Mouse (Mus musculus): ENCODE measurements around the gene Neurod6. TPM values are rescaled to one million over a fixed set of nuclear protein-coding genes. Genes with fewer than 3 reads are reported as not detected.
"Not testable (repeated sequence)": the region's sequence is repeated elsewhere in the genome, so short reads cannot be mapped to it uniquely, and the experiment has no call there.

Gene Neurod6
- 42.0 and 54.7 TPM in 2 replicates for polyA plus RNA-seq (2015; fragmentation: Nextera tagmentation; extraction: Ambion mirVana)

DNA sequence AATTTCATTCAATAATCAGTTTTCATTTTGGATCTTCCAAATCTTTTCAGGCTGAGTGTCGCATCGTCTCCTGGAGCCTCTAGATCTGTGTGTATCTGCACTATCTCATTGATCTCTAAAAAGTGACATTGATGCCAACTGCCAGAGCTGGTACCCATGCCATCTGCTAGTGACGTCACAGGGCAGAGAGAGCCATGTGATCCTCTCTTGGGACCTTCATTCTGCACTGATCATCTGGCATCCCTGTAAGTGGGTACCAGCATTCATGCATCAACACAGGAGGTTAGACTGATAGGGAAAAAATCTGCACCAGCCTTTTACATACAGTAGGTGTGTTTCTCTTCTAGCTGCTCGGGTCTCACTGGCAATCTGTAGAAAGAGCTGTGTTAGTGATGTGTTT is at the start of gene Neurod6:
TSS of gene Neurod6 (minus strand) at position 290 of the 400 bp plus-strand sequence.
- H3K27me3 ChIP-seq (replicated peaks), result peaks cover 3% of the 10 kb centered on the region; the same call in 1 of the 2 replicates
- H3K9ac ChIP-seq (replicated peaks), result 0 out of 2 replicates have a peak within 1 kb of the TSS, but pooled peaks have one; percentile 17
- H3K36me3 ChIP-seq, result no peaks in the 10 kb centered on the region
- peak within 1 kb of the TSS; percentile 33 for H3K4me3 ChIP-seq (replicated peaks)
- ATAC-seq (ENCODE audit: low FRiP score), result peak; percentile 90
- H3K27ac ChIP-seq (replicated peaks), result peak within 1 kb of the TSS; percentile 79
- H3K9me3 ChIP-seq (replicated peaks), result no peaks in the 10 kb centered on the region
- 37% methylated on average over 4 of the region's 4 CpGs for WGBS
- H3K4me1 ChIP-seq, result peaks cover 16% of the 10 kb centered on the region
- H3K4me2 ChIP-seq, result peak within 1 kb of the TSS; percentile 16

- 37% methylated on average over 5 of the region's 5 CpGs for WGBS
- Histone ChIP-seq H3K36me3 (no peaks in the 10 kb centered on the region), H3K4me2 (no peak overlapping the region), H3K9ac (replicated peaks) (no peak overlapping the region), H3K9me3 (replicated peaks) (no peaks in the 10 kb centered on the region), H3K4me1 (no peaks in the 10 kb centered on the region), H3K27ac (replicated peaks) (no peak overlapping the region), H3K27me3 (replicated peaks) (no peaks in the 10 kb centered on the region), H3K4me3 (replicated peaks) (no peak overlapping the region)
- ATAC-seq (ENCODE audit: low FRiP score), result no peak
Observed at GRCm38 (mm10) chr6:55717209-55717608, 36.1 kb upstream of the Neurod6 start.

DNA sequence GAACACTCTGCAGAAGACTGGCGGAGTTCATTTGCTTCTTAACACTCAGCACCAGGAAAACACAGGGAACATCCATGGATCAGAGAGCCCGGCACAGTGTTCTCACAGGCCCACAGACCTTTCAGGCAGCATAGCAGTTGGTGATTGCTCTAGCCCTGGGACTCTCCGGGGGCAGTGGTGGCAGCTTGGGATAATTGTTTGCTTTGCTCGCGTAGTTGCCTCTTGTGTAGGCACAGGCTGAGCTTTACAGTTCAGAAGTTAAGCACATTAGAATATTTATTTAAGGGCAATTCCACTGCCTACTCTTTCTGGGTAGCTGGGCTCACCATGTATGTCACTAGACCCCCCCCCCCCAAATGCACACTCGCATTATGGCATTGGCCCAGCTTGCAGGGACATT is 34.4 kb upstream of the Neurod6 start:
- Histone ChIP-seq H3K4me3 (replicated peaks) (no peak overlapping the region), H3K36me3 (no peaks in the 10 kb centered on the region), H3K9ac (replicated peaks) (no peak overlapping the region), H3K4me2 (no peak overlapping the region), H3K4me1 (no peaks in the 10 kb centered on the region), H3K27ac (replicated peaks) (no peak overlapping the region), H3K27me3 (replicated peaks) (no peaks in the 10 kb centered on the region), H3K9me3 (replicated peaks) (no peaks in the 10 kb centered on the region)
- 80% methylated on average over 6 of the region's 6 CpGs for WGBS
- no peak; the same call in 1 of the 2 replicates for ATAC-seq (ENCODE audit: low FRiP score)

GRCm38 (mm10) chr6:55710913-55711312 is 29.9 kb upstream of the Neurod6 start:
- not testable (repeated sequence) for ATAC-seq (ENCODE audit: low FRiP score); H3K4me3 ChIP-seq (replicated peaks)
- WGBS, result 87% methylated on average over 4 of the region's 4 CpGs

DNA sequence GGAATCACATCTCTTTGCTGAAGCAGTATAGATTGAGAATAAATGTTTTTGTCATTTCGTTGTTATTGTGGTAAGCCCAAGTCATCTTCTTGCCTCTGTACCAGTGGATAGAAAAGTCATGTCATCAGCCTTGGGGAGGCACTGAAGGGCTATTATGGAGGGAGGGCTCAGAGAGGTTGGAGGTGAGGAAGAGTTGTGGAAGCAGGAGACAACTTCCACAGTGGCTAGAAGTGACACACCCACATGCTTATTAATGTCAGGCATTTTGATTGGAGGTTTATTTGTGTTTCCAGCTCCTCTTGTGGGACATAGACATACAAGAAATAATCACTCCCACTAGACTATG is 23.7 kb upstream of the Neurod6 start:
- Histone ChIP-seq H3K4me2 (no peak overlapping the region), H3K9me3 (replicated peaks) (no peaks in the 10 kb centered on the region), H3K9ac (replicated peaks) (no peak overlapping the region), H3K4me1 (0 out of 2 replicates have a peak, but pooled peaks cover 11% of the 10 kb centered on the region), H3K4me3 (replicated peaks) (no peak overlapping the region), H3K27me3 (replicated peaks) (no peaks in the 10 kb centered on the region), H3K36me3 (no peaks in the 10 kb centered on the region), H3K27ac (replicated peaks) (peak overlapping the region; percentile 60)
- ATAC-seq (ENCODE audit: low FRiP score), result peak; percentile 30; the same call in 1 of the 2 replicates
- WGBS, result 68% methylated on average over 1 of the region's 1 CpGs

More at GRCm38 (mm10) chr6:55710913-55711312, 29.9 kb upstream of the Neurod6 start:
- not testable (repeated sequence) for H3K4me1 ChIP-seq; H3K9ac ChIP-seq (replicated peaks); H3K27ac ChIP-seq (replicated peaks); H3K36me3 ChIP-seq; H3K9me3 ChIP-seq (replicated peaks); H3K4me2 ChIP-seq; H3K27me3 ChIP-seq (replicated peaks)

DNA sequence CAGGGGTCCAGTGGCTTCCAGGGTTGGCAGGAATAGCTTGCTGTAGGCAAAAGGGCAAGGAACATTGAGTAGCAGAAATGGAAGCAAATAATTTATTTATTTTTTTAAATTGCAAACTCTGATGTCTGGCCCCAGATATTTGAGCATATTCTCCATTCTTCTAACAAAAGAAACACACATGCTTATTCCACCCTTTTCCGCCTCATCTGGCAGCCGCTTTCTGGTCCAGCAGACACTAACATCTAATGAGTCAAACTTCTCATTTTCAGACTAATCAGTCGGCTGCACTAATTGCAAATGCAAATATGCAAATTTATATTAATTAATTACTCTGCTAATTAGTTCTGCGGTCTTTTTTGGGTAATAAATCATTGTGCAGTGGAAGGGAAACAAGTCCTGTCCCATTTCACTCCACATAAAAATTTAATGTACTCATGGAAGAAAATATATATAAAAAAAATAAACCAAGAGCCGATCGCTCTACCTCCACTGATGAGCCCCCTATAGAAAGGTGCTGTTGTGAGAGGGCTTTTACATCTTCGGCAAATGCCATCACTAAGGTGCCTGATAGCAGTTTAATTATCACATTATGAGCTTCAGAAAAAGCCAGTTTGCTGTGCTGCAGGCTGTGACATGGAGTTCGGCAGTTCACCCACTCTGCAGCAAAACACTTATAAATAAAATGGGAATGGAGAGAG is 23.1 kb upstream of the Neurod6 start:
- Histone ChIP-seq H3K27me3 (replicated peaks) (no peaks in the 10 kb centered on the region), H3K4me2 (no peak overlapping the region), H3K4me1 (0 out of 2 replicates have a peak, but pooled peaks cover 11% of the 10 kb centered on the region), H3K36me3 (no peaks in the 10 kb centered on the region), H3K9ac (replicated peaks) (no peak overlapping the region), H3K4me3 (replicated peaks) (no peak overlapping the region), H3K9me3 (replicated peaks) (no peaks in the 10 kb centered on the region), H3K27ac (replicated peaks) (peak overlapping the region; percentile 60)
- ATAC-seq (ENCODE audit: low FRiP score), result peak; percentile 68; the same call in 1 of the 2 replicates
- 42% methylated on average over 8 of the region's 8 CpGs for WGBS

- 0 out of 2 replicates have a peak, but pooled peaks cover 11% of the 10 kb centered on the region for H3K4me1 ChIP-seq
- no peak for ATAC-seq (ENCODE audit: low FRiP score)
- no peak overlapping the region for H3K27ac ChIP-seq (replicated peaks)
- H3K9ac ChIP-seq (replicated peaks), result no peak overlapping the region
- WGBS, result 15% methylated on average over 4 of the region's 4 CpGs
- H3K36me3 ChIP-seq, result no peaks in the 10 kb centered on the region
- H3K4me2 ChIP-seq, result no peak overlapping the region
- H3K9me3 ChIP-seq (replicated peaks), result no peaks in the 10 kb centered on the region
- no peak overlapping the region for H3K4me3 ChIP-seq (replicated peaks)
- no peaks in the 10 kb centered on the region for H3K27me3 ChIP-seq (replicated peaks)
Observed at GRCm38 (mm10) chr6:55700392-55701386, 19.6 kb upstream of the Neurod6 start.

GRCm38 (mm10) chr6:55690015-55690531 is 9.0 kb upstream of the Neurod6 start:
- WGBS, result 93% methylated on average over 2 of the region's 2 CpGs
- no peak overlapping the region for H3K27ac ChIP-seq (replicated peaks)
- no peaks in the 10 kb centered on the region for H3K27me3 ChIP-seq (replicated peaks)
- H3K9me3 ChIP-seq (replicated peaks), result no peaks in the 10 kb centered on the region
- no peaks in the 10 kb centered on the region for H3K36me3 ChIP-seq
- no peak overlapping the region for H3K4me2 ChIP-seq
- H3K4me1 ChIP-seq, result no peaks in the 10 kb centered on the region
- H3K4me3 ChIP-seq (replicated peaks), result no peak overlapping the region
- ATAC-seq (ENCODE audit: low FRiP score), result no peak
- H3K9ac ChIP-seq (replicated peaks), result no peak overlapping the region

- Histone ChIP-seq H3K4me1 (0 out of 2 replicates have a peak, but pooled peaks cover 3% of the 10 kb centered on the region), H3K4me3 (replicated peaks) (no peak overlapping the region), H3K27me3 (replicated peaks) (no peaks in the 10 kb centered on the region; the same call in 1 of the 2 replicates), H3K4me2 (no peak overlapping the region), H3K9me3 (replicated peaks) (no peaks in the 10 kb centered on the region), H3K36me3 (no peaks in the 10 kb centered on the region), H3K27ac (replicated peaks) (no peak overlapping the region), H3K9ac (replicated peaks) (no peak overlapping the region)
- ATAC-seq (ENCODE audit: low FRiP score), result no peak
- WGBS, result 86% methylated on average over 4 of the region's 4 CpGs
Observed at GRCm38 (mm10) chr6:55683506-55683905, 2.4 kb upstream of the Neurod6 start.

DNA sequence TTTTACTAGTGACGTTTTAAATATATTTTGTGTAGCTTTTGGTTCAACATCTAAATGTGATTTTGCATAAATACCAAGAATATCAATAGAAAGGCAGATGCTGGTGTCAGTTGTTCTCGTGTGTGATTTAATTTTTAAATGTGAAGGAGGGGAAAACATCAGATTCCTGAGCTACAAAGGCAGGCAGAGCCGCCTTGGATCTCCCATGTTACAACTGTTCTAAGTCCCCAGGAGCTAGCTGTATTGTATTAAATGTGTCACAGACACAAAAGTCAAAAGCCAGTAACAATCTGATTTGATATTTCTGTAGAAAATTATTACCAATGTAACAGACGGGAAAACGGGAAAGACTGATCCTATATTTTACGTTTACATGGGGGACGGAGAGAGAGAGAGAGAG is 1.8 kb upstream of the Neurod6 start:
- no peak for ATAC-seq (ENCODE audit: low FRiP score)
- H3K9me3 ChIP-seq (replicated peaks), result no peaks in the 10 kb centered on the region
- H3K9ac ChIP-seq (replicated peaks), result no peak overlapping the region
- H3K4me3 ChIP-seq (replicated peaks), result no peak overlapping the region
- H3K27me3 ChIP-seq (replicated peaks), result no peaks in the 10 kb centered on the region; the same call in 1 of the 2 replicates
- no peak overlapping the region for H3K27ac ChIP-seq (replicated peaks)
- no peak overlapping the region for H3K4me2 ChIP-seq
- 72% methylated on average over 7 of the region's 7 CpGs for WGBS
- 0 out of 2 replicates have a peak, but pooled peaks cover 3% of the 10 kb centered on the region for H3K4me1 ChIP-seq
- H3K36me3 ChIP-seq, result no peaks in the 10 kb centered on the region

GRCm38 (mm10) chr6:55678571-55679185 is 2.4 kb downstream of the Neurod6 start:
- no peak for ATAC-seq (ENCODE audit: low FRiP score)
- 63% methylated on average over 7 of the region's 7 CpGs for WGBS
- Histone ChIP-seq H3K36me3 (no peaks in the 10 kb centered on the region), H3K9ac (replicated peaks) (peak overlapping the region; percentile 20), H3K4me2 (peak overlapping the region; percentile 47), H3K27me3 (replicated peaks) (peaks cover 3% of the 10 kb centered on the region; the same call in 1 of the 2 replicates), H3K9me3 (replicated peaks) (no peaks in the 10 kb centered on the region), H3K4me3 (replicated peaks) (peak overlapping the region; percentile 31), H3K27ac (replicated peaks) (peak overlapping the region; percentile 41), H3K4me1 (peaks cover 18% of the 10 kb centered on the region)
